Mouse (Mus musculus) heart, embryonic 14.5 days (tissue): ENCODE measurements around the gene Nudt5. TPM values are rescaled to one million over a fixed set of nuclear protein-coding genes. Genes with fewer than 3 reads are reported as not detected.
A peak's percentile ranks its signal among the peaks of the same experiment; 100 is the strongest.
"Not testable (repeated sequence)": the region's sequence is repeated elsewhere in the genome, so short reads cannot be mapped to it uniquely, and the experiment has no call there.

Experiments used
- ATAC-seq: fragments of 200-750 bp; cut with Nextera tagmentation; 2 replicates; pipeline ENCODE4 v1.8.0; 2017; ENCODE audit warnings: low read depth, moderate TSS enrichment; ENCODE audit not compliant: insufficient number of reproducible peaks, insufficient read depth, low FRiP score
- H3K27ac ChIP-seq, 2 experiments: fragments of 200-500 bp in 1 of 2; fragments of 300-500 bp in 1 of 2; sonication (generic) in 1 of 2; replicated peaks in 1 of 2; 2 replicates each; pipeline ENCODE4 v1.5.1; 2012 to 2014; ENCODE audit warnings: low read depth in 2 of 2, low read length in 2 of 2, control low read depth in 1 of 2, mild to moderate bottlenecking in 1 of 2, mixed read lengths in 1 of 2; ENCODE audit not compliant: control insufficient read depth in 1 of 2, insufficient read depth in 1 of 2
- H3K27me3 ChIP-seq: fragments of 300-500 bp; sonication (generic); 2 replicates; pipeline ENCODE4 v1.6.1; 2014; ENCODE audit warnings: mild to moderate bottlenecking, low read length, control low read depth; ENCODE audit not compliant: control insufficient read depth, insufficient read depth
- H3K36me3 ChIP-seq: fragments of 300-500 bp; sonication (generic); 2 replicates; pipeline ENCODE4 v1.6.1; 2014; ENCODE audit warnings: mild to moderate bottlenecking, control low read depth, low read length, mixed read lengths; ENCODE audit not compliant: control insufficient read depth, insufficient read depth
- H3K4me1 ChIP-seq, 2 experiments: fragments of 200-500 bp in 1 of 2; fragments of 300-500 bp in 1 of 2; sonication (generic) in 1 of 2; 2 replicates each; pipeline ENCODE4 v1.6.1; 2012 to 2014; ENCODE audit warnings: low read length in 2 of 2, control low read depth in 1 of 2, mixed read lengths in 1 of 2; ENCODE audit not compliant: control insufficient read depth in 2 of 2, insufficient read depth in 2 of 2
- H3K4me2 ChIP-seq: fragments of 300-500 bp; sonication (generic); 2 replicates; pipeline ENCODE4 v1.6.1; 2014; ENCODE audit warnings: mild to moderate bottlenecking, low read length
- H3K4me3 ChIP-seq, 2 experiments: fragments of 200-500 bp in 1 of 2; fragments of 300-500 bp in 1 of 2; sonication (generic) in 1 of 2; 2 replicates each; pipeline ENCODE4 v1.5.1; 2012 to 2014; ENCODE audit warnings: low read length in 2 of 2, mild to moderate bottlenecking in 2 of 2, control low read depth in 1 of 2, low read depth in 1 of 2, moderate library complexity in 1 of 2; ENCODE audit not compliant: control insufficient read depth in 1 of 2, insufficient read depth in 1 of 2
- H3K9ac ChIP-seq: fragments of 300-500 bp; sonication (generic); 2 replicates; pipeline ENCODE4 v1.6.1; 2014; ENCODE audit warnings: mild to moderate bottlenecking, low read length
- H3K9me3 ChIP-seq: fragments of 300-500 bp; sonication (generic); 2 replicates; pipeline ENCODE4 v1.6.1; 2016; ENCODE audit warnings: low read length, control low read depth; ENCODE audit not compliant: control insufficient read depth
- WGBS: fragments of 180-500 bp; shearing (Covaris S2); extraction: QIAGEN DNeasy Blood & Tissue Kit; methylation state at CpG from one replicate; pipeline ENCODE4 v1.1.7; 2014; 5-methylcytosine and 5-hydroxymethylcytosine counted together
- polyA plus RNA-seq: library from polyadenylated mRNA; unstranded; fragments of >200 nt; fragmentation: Nextera tagmentation; extraction: Ambion mirVana; gene quantifications from 2 replicates; pipeline ENCODE4 v1.2.1, GENCODE M21; 2014

The Nudt5 gene
- 52.7 and 57.2 TPM in 2 replicates for polyA plus RNA-seq

GRCm38 (mm10) chr2:5844873-5845631, at the start of gene Nudt5, which contains the start of gene Cdc123:
Gene Nudt5, plus strand, starts transcription at chr2:5845019.
Gene Cdc123, minus strand, starts transcription at chr2:5845164.
- peak; percentile 88 for ATAC-seq
- H3K4me2 ChIP-seq: peak within 1 kb of the TSS; percentile 72
- H3K9me3 ChIP-seq: no peaks in the 10 kb centered on the region
- H3K27ac ChIP-seq: peak within 1 kb of the TSS; percentile 90 to 91
- no peaks in the 10 kb centered on the region for H3K27me3 ChIP-seq
- H3K4me3 ChIP-seq: peak within 1 kb of the TSS; percentile 82 to 89
- under 1% methylated on average over 53 of the region's 53 CpGs for WGBS
- peaks cover 31% of the 10 kb centered on the region for H3K36me3 ChIP-seq
- peak within 1 kb of the TSS; percentile 91 for H3K9ac ChIP-seq
- peaks cover 0 to 14% of the 10 kb centered on the region in 2 experiments; a peak in 2 of 4 replicates for H3K4me1 ChIP-seq

- H3K4me2 ChIP-seq: no peak overlapping the region
- H3K9me3 ChIP-seq: no peaks in the 10 kb centered on the region
- H3K4me3 ChIP-seq: no peak overlapping the region
- H3K27ac ChIP-seq: no peak overlapping the region
- WGBS: 73% methylated on average over 11 of the region's 11 CpGs
- peaks cover 4 to 9% of the 10 kb centered on the region in 2 experiments; a peak in 2 of 4 replicates for H3K4me1 ChIP-seq
- no peak for ATAC-seq
- no peak overlapping the region for H3K9ac ChIP-seq
- peaks cover 58% of the 10 kb centered on the region for H3K36me3 ChIP-seq
- H3K27me3 ChIP-seq: no peaks in the 10 kb centered on the region
Measured at GRCm38 (mm10) chr2:5797816-5798672, 46.8 kb upstream of the Nudt5 start.

GRCm38 (mm10) chr2:5801182-5801640, 43.6 kb upstream of the Nudt5 start:
- Histone ChIP-seq H3K27ac (no peak overlapping the region), H3K27me3 (no peaks in the 10 kb centered on the region), H3K36me3 (peaks cover 48% of the 10 kb centered on the region), H3K4me1 (peaks cover 4 to 9% of the 10 kb centered on the region in 2 experiments; a peak in 2 of 4 replicates), H3K4me2 (no peak overlapping the region), H3K4me3 (no peak overlapping the region), H3K9ac (no peak overlapping the region), H3K9me3 (no peaks in the 10 kb centered on the region)
- WGBS: 65% methylated on average over 9 of the region's 9 CpGs
- ATAC-seq: no peak

GRCm38 (mm10) chr2:5801927-5802590, 42.8 kb upstream of the Nudt5 start:
- Histone ChIP-seq H3K4me3 (no peak overlapping the region), H3K36me3 (peaks cover 42% of the 10 kb centered on the region), H3K9ac (no peak overlapping the region), H3K27me3 (no peaks in the 10 kb centered on the region), H3K4me1 (peaks cover 4 to 9% of the 10 kb centered on the region in 2 experiments; a peak in 2 of 4 replicates), H3K27ac (no peak overlapping the region), H3K4me2 (no peak overlapping the region), H3K9me3 (no peaks in the 10 kb centered on the region)
- no peak for ATAC-seq
- 89% methylated on average over 10 of the region's 10 CpGs for WGBS

- H3K4me1 ChIP-seq: peaks cover 0 to 4% of the 10 kb centered on the region in 2 experiments; a peak in 1 of 4 replicates
- 89% methylated on average over 6 of the region's 6 CpGs for WGBS
- H3K9ac ChIP-seq: no peak overlapping the region
- no peak for ATAC-seq
- no peaks in the 10 kb centered on the region for H3K9me3 ChIP-seq
- peaks cover 47% of the 10 kb centered on the region for H3K36me3 ChIP-seq
- no peaks in the 10 kb centered on the region for H3K27me3 ChIP-seq
- H3K4me3 ChIP-seq: no peak overlapping the region
- H3K4me2 ChIP-seq: no peak overlapping the region
- H3K27ac ChIP-seq: no peak overlapping the region
Measured at GRCm38 (mm10) chr2:5804440-5805045, 40.3 kb upstream of the Nudt5 start.

- Histone ChIP-seq H3K4me3 (no peak overlapping the region), H3K36me3 (peaks cover 54% of the 10 kb centered on the region), H3K9ac (no peak overlapping the region), H3K4me1 (peaks cover 0 to 4% of the 10 kb centered on the region in 2 experiments; a peak in 1 of 4 replicates), H3K27me3 (no peaks in the 10 kb centered on the region), H3K4me2 (no peak overlapping the region), H3K27ac (no peak overlapping the region), H3K9me3 (no peaks in the 10 kb centered on the region)
- no peak for ATAC-seq
- WGBS: 92% methylated on average over 7 of the region's 7 CpGs
Measured at GRCm38 (mm10) chr2:5805228-5805627, 39.6 kb upstream of the Nudt5 start.

GRCm38 (mm10) chr2:5806201-5806600, 38.6 kb upstream of the Nudt5 start:
- not testable (repeated sequence) for H3K4me3 ChIP-seq, ATAC-seq, H3K27me3 ChIP-seq, H3K27ac ChIP-seq, H3K4me2 ChIP-seq, H3K4me1 ChIP-seq, H3K9me3 ChIP-seq, H3K9ac ChIP-seq
- H3K36me3 ChIP-seq: peaks cover 59% of the 10 kb centered on the region
- 80% methylated on average over 3 of the region's 3 CpGs for WGBS
